Comparison of ENCODE assay signal across 9 mouse cellular contexts in genomic region chr9:37143046-37143931, GRCm38 (mm10). TPM values are rescaled to one million over a fixed set of nuclear protein-coding genes. Genes with fewer than 3 reads are reported as not detected.
DNase-seq lines count a peak whose midpoint lies in the region; ATAC-seq and TF ChIP-seq lines count a peak whose summit lies in the region.
"Had no signal": no experiment of that assay in that cellular context is flagged by ENCODE, and none has a peak within 500 bp of the region (broad histone marks: within the 10 kb centered on the region; RNA-seq: fewer than 3 reads in every experiment).

No protein-coding gene starts in this region.

- H3K9me3 ChIP-seq in heart, embryonic 14.5 days (ENCODE audit: control insufficient read depth, low read length): no peaks in the 10 kb centered on the region
- H3K9me3 ChIP-seq in hindbrain, embryonic 10.5 days: no peaks in the 10 kb centered on the region
- H3K9me3 ChIP-seq in midbrain, embryonic 13.5 days: no peaks in the 10 kb centered on the region

- TF ChIP-seq CTCF in brain, embryonic 14.5 days (IDR thresholded peaks at IDR 0.05; ENCODE audit: borderline replicate concordance, extremely low read depth, insufficient read depth, insufficient read length): no peak

- WGBS in heart, embryonic 14.5 days: 60% methylated on average over 12 of the region's 12 CpGs
- WGBS in hindbrain, embryonic 10.5 days: 15% methylated on average over 12 of the region's 12 CpGs
- 18% methylated on average over 12 of the region's 12 CpGs for WGBS in midbrain, embryonic 13.5 days

- TF ChIP-seq POLR2A in brain, embryonic 14.5 days (IDR thresholded peaks at IDR 0.05; ENCODE audit: borderline replicate concordance, extremely low read depth, insufficient read depth, insufficient read length, poor library complexity, severe bottlenecking): no peak

- no peak overlapping the region for H3K4me3 ChIP-seq in heart, embryonic 14.5 days (ENCODE audit: control insufficient read depth in 1 of 2, insufficient read depth in 1 of 2, low read depth in 1 of 2, low read length in 2 of 2)
- peak overlapping the region; percentile 95 for H3K4me3 ChIP-seq in hindbrain, embryonic 10.5 days
- H3K4me3 ChIP-seq in midbrain, embryonic 13.5 days (replicated peaks): peak overlapping the region; percentile 90

- 0 out of 2 replicates have a peak, but pooled peaks cover 4% of the 10 kb centered on the region for H3K27me3 ChIP-seq in heart, embryonic 14.5 days (ENCODE audit: control insufficient read depth, insufficient read depth, low read length)
- peaks cover 4% of the 10 kb centered on the region; the same call in 1 of the 2 replicates for H3K27me3 ChIP-seq in hindbrain, embryonic 10.5 days (ENCODE audit: insufficient read depth, poor library complexity, severe bottlenecking)
- no peaks in the 10 kb centered on the region for H3K27me3 ChIP-seq in midbrain, embryonic 13.5 days

- ATAC-seq in heart, embryonic 14.5 days (ENCODE audit: insufficient number of reproducible peaks, insufficient read depth, low FRiP score, low read depth): no peak
- ATAC-seq in midbrain, embryonic 13.5 days: no peak

- peaks cover 24 to 40% of the 10 kb centered on the region in 2 experiments for H3K4me1 ChIP-seq in heart, embryonic 14.5 days (ENCODE audit: control insufficient read depth in 2 of 2, insufficient read depth in 2 of 2, low read length in 2 of 2)
- peaks cover 79% of the 10 kb centered on the region for H3K4me1 ChIP-seq in hindbrain, embryonic 10.5 days (replicated peaks)
- H3K4me1 ChIP-seq in midbrain, embryonic 13.5 days (replicated peaks): peaks cover 74% of the 10 kb centered on the region

- peak overlapping the region; percentile 98 for H3K4me2 ChIP-seq in heart, embryonic 14.5 days (ENCODE audit: low read length)
- H3K4me2 ChIP-seq in midbrain, embryonic 13.5 days (replicated peaks): peak overlapping the region; percentile 93

- H3K27ac ChIP-seq in heart, embryonic 14.5 days (replicated peaks in 1 of 2; ENCODE audit: control insufficient read depth in 1 of 2, insufficient read depth in 1 of 2, low read depth in 2 of 2, low read length in 2 of 2): no peak overlapping the region
- H3K27ac ChIP-seq in hindbrain, embryonic 10.5 days: peak overlapping the region; percentile 99
- H3K27ac ChIP-seq in midbrain, embryonic 13.5 days: peak overlapping the region; percentile 100

- H3K9ac ChIP-seq in heart, embryonic 14.5 days (ENCODE audit: low read length): no peak overlapping the region
- H3K9ac ChIP-seq in midbrain, embryonic 13.5 days (replicated peaks): peak overlapping the region; percentile 99

- DNase-seq in heart, adult 9 months (ENCODE audit: low spot score in 2 of 2): no peak
- DNase-seq in brain, embryonic 14.5 days (ENCODE audit: low read depth): peak; percentile 67
- DNase-seq in hindbrain, embryonic 10.5 days (ENCODE audit: low spot score): peak; percentile 55
- DNase-seq in urinary bladder, adult 18-20 months (ENCODE audit: low spot score in 2 of 2): no peak
- DNase-seq in frontal cortex, adult 2 months (ENCODE audit: extremely low spot score in 1 of 2, low spot score in 1 of 2): no peak
- DNase-seq in urinary bladder, adult 2 months (ENCODE audit: low spot score): no peak
- DNase-seq: cerebellum, adult 11 months had no signal

- H3K36me3 ChIP-seq in heart, embryonic 14.5 days (ENCODE audit: control insufficient read depth, insufficient read depth, low read length): no peaks in the 10 kb centered on the region
- no peaks in the 10 kb centered on the region for H3K36me3 ChIP-seq in hindbrain, embryonic 10.5 days
- H3K36me3 ChIP-seq in midbrain, embryonic 13.5 days: no peaks in the 10 kb centered on the region

RNA-seq across cellular contexts. Expression of gene Pknox2, which starts 3.9 kb away (rescaled TPM):
- polyA plus RNA-seq in heart, embryonic 14.5 days (2014; fragmentation: Nextera tagmentation; extraction: Ambion mirVana): 2.4 and 3.6 TPM in 2 replicates
- 37.2 and 38.3 TPM in 2 replicates for polyA plus RNA-seq in brain, embryonic 14.5 days (2012; rRNA removed)
- 35.0 and 40.3 TPM in 2 replicates for polyA plus RNA-seq in hindbrain, embryonic 10.5 days (2016; fragmentation: Nextera tagmentation; extraction: Ambion mirVana)
- 30.1 and 33.1 TPM in 2 replicates for polyA plus RNA-seq in midbrain, embryonic 13.5 days (2015; fragmentation: Nextera tagmentation; extraction: Ambion mirVana)
- 49.7 and 58.9 TPM in 2 replicates for polyA plus RNA-seq in frontal cortex, adult 2 months (2012; rRNA removed)
- polyA plus RNA-seq in urinary bladder, adult 2 months (2012; rRNA removed): 13.6 and 17.0 TPM in 2 replicates

Comparison
In these comparisons a context has a peak if more than half of its experiments do, and no peak if none do; other contexts are left out.
1. H3K27ac ChIP-seq: peak in hindbrain, embryonic 10.5 days (single experiment) and midbrain, embryonic 13.5 days (single experiment); none in heart, embryonic 14.5 days (0 of 2).
2. H3K4me3 ChIP-seq: peak in hindbrain, embryonic 10.5 days (single experiment) and midbrain, embryonic 13.5 days (single experiment); none in heart, embryonic 14.5 days (0 of 2).
3. DNase-seq: peak in brain, embryonic 14.5 days (single experiment) and hindbrain, embryonic 10.5 days (single experiment); none in heart, adult 9 months (0 of 2), urinary bladder, adult 18-20 months (0 of 2), frontal cortex, adult 2 months (0 of 2) and urinary bladder, adult 2 months (single experiment).